10 mouse cellular contexts compared by ENCODE assay signal in the genomic region with DNA sequence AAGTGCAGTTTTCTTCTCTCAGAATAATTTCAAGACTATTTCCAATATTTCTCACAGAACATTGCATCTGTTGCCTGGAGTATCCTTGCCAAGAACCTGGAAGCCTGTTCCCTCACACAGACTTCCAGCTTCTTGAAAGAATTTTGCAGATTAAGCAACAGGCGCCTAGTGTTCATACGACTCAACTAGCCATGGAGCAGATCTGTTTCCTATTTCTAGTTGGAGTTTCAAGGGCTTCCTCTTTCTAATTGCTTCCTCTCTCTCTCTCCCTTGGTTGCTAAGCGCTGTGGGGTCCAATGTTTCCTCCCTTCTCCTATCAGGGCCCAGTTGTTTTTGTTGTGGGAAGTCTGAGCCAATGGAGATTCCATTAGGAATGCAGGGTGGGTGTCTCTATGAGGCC. TPM values are rescaled to one million over a fixed set of nuclear protein-coding genes. Genes with fewer than 3 reads are reported as not detected.
DNase-seq lines count a peak whose midpoint lies in the region; ATAC-seq and TF ChIP-seq lines count a peak whose summit lies in the region.
"Had no signal": no experiment of that assay in that cellular context is flagged by ENCODE, and none has a peak within 500 bp of the region (broad histone marks: within the 10 kb centered on the region; RNA-seq: fewer than 3 reads in every experiment).

No protein-coding gene starts in this region.

- H3K36me3 ChIP-seq in MEL (ENCODE audit: control insufficient read depth in 1 of 2, insufficient read depth in 2 of 2, low read length in 2 of 2): no peaks in the 10 kb centered on the region
- no peaks in the 10 kb centered on the region for H3K36me3 ChIP-seq in heart, embryonic 16.5 days (ENCODE audit: control insufficient read depth, insufficient read depth)

- TF ChIP-seq CTCF in MEL (IDR thresholded peaks at IDR 0.05 in 2 of 3, conservative IDR thresholded peaks at IDR 0.05 in 1 of 3; ENCODE audit: control insufficient read depth in 1 of 3, insufficient read depth in 1 of 3, low read depth in 2 of 3, low read length in 3 of 3, poor library complexity in 1 of 3, severe bottlenecking in 1 of 3): no peak

- no peak for TF ChIP-seq EP300 in MEL (IDR thresholded peaks at IDR 0.05; ENCODE audit: low read depth in 1 of 2, low read length in 2 of 2)

- no peak overlapping the region for H3K4me3 ChIP-seq in MEL (ENCODE audit: control insufficient read depth in 1 of 2, insufficient read depth in 1 of 2, low read depth in 2 of 2, low read length in 2 of 2)
- H3K4me3 ChIP-seq in heart, embryonic 16.5 days (ENCODE audit: low read length): no peak overlapping the region

- no peak for TF ChIP-seq POLR2A in MEL (IDR thresholded peaks at IDR 0.05; ENCODE audit: control insufficient read depth in 1 of 2, insufficient read depth in 1 of 2, low read depth in 1 of 2, low read length in 2 of 2, poor library complexity in 1 of 2)

- no peak overlapping the region for H3K9ac ChIP-seq in MEL (ENCODE audit: control insufficient read depth, low read depth, low read length, poor library complexity, severe bottlenecking)
- H3K9ac ChIP-seq in heart, embryonic 16.5 days (ENCODE audit: low read length): no peak overlapping the region
- H3K9ac ChIP-seq: liver, embryonic 14.5 days had no signal

- 38% methylated on average over 3 of the region's 3 CpGs for WGBS in heart, embryonic 16.5 days

- H3K4me2 ChIP-seq in heart, embryonic 16.5 days (ENCODE audit: low read depth, low read length): no peak overlapping the region

- peak; percentile 28; the same call in 1 of the 2 replicates for ATAC-seq in heart, embryonic 16.5 days (replicated peaks; ENCODE audit: extremely low read depth, insufficient read depth, low FRiP score)
- no peak for ATAC-seq in megakaryocyte-erythroid progenitor cell, adult 5-6 weeks (replicated peaks; ENCODE audit: low FRiP score, low TSS enrichment, poor library complexity, severe bottlenecking)
- ATAC-seq: hindbrain, embryonic 16.5 days had no signal

- no peak overlapping the region for H3K27ac ChIP-seq in MEL (ENCODE audit: control insufficient read depth, low read depth, low read length)
- 0 out of 2 replicates have a peak overlapping the region, but pooled peaks have one; percentile 4 for H3K27ac ChIP-seq in heart, embryonic 16.5 days (ENCODE audit: low read length)
- H3K27ac ChIP-seq: liver, embryonic 14.5 days had no signal

- no peaks in the 10 kb centered on the region for H3K9me3 ChIP-seq in MEL (replicated peaks; ENCODE audit: insufficient read depth, low read length)
- no peaks in the 10 kb centered on the region for H3K9me3 ChIP-seq in heart, embryonic 16.5 days (replicated peaks; ENCODE audit: control insufficient read depth, low read length)

- no peaks in the 10 kb centered on the region for H3K4me1 ChIP-seq in MEL (ENCODE audit: control insufficient read depth in 1 of 2, insufficient read depth in 2 of 2, low read length in 2 of 2)
- 0 out of 2 replicates have a peak, but pooled peaks cover 3% of the 10 kb centered on the region for H3K4me1 ChIP-seq in heart, embryonic 16.5 days (ENCODE audit: control insufficient read depth, insufficient read depth, low read length)

- DNase-seq in kidney, postnatal 10 days: peak; percentile 24
- no peak for DNase-seq in kidney, adult 11 months
- peak; percentile 9 for DNase-seq in 416B (ENCODE audit: low read depth)
- DNase-seq in MEL (ENCODE audit: low read depth, low spot score): peak; percentile 6
- DNase-seq in testis, postnatal 14 days (ENCODE audit: low spot score): no peak
- DNase-seq: spleen, adult 18-20 months had no signal

- no peak for TF ChIP-seq RAD21 in MEL (IDR thresholded peaks at IDR 0.05; ENCODE audit: low read depth, low read length)

- no peaks in the 10 kb centered on the region for H3K79me2 ChIP-seq in MEL (ENCODE audit: control insufficient read depth, insufficient read depth, low read length, poor library complexity)

- H3K27me3 ChIP-seq in MEL (ENCODE audit: control insufficient read depth in 1 of 2, insufficient read depth in 2 of 2, low read length in 2 of 2): no peaks in the 10 kb centered on the region; a peak in 1 of 4 replicates
- H3K27me3 ChIP-seq in heart, embryonic 16.5 days (ENCODE audit: control insufficient read depth, insufficient read depth, low read length): no peaks in the 10 kb centered on the region; the same call in 1 of the 2 replicates

TF ChIP-seq in MEL, 35 proteins besides CTCF, POLR2A, EP300 and RAD21:
- TF ChIP-seq MYC (IDR thresholded peaks at IDR 0.05; ENCODE audit: low read depth, low read length): no peak
- TF ChIP-seq KAT2A (conservative IDR thresholded peaks at IDR 0.05; ENCODE audit: low read depth, low read length): no peak
- TF ChIP-seq JUND (IDR thresholded peaks at IDR 0.05; ENCODE audit: low read depth, low read length): no peak
- TF ChIP-seq E2F4 (IDR thresholded peaks at IDR 0.05; ENCODE audit: borderline replicate concordance, low read depth, low read length): no peak
- no peak for TF ChIP-seq USF2 (IDR thresholded peaks at IDR 0.05; ENCODE audit: borderline replicate concordance in 1 of 2, insufficient read depth in 1 of 2, low read depth in 1 of 2, low read length in 2 of 2)
- no peak for TF ChIP-seq ETS1 (IDR thresholded peaks at IDR 0.05; ENCODE audit: low read depth, low read length)
- no peak for TF ChIP-seq UBTF (IDR thresholded peaks at IDR 0.05; ENCODE audit: borderline replicate concordance, insufficient read depth, low read depth, low read length)
- TF ChIP-seq CHD2 (IDR thresholded peaks at IDR 0.05; ENCODE audit: low read length): no peak
- no peak for TF ChIP-seq POLR2AphosphoS2 (IDR thresholded peaks at IDR 0.05; ENCODE audit: low read length)
- TF ChIP-seq POLR2AphosphoS5 (IDR thresholded peaks at IDR 0.05; ENCODE audit: borderline replicate concordance, low read depth, low read length): no peak
- no peak for TF ChIP-seq MEF2A (IDR thresholded peaks at IDR 0.05; ENCODE audit: extremely low read depth, insufficient replicate concordance, low read depth, low read length, poor library complexity, severe bottlenecking)

RNA-seq across cellular contexts. Expression of gene Itga8, which starts 7.7 kb away (rescaled TPM):
- total RNA-seq in MEL (2012; rRNA removed): not detected in 2 replicates
- polyA plus RNA-seq in MEL (2012; ENCODE audit: insufficient read depth in 1 of 2, insufficient read length in 2 of 2, low read depth in 1 of 2, low replicate concordance in 2 of 2, missing spikeins in 1 of 2): not detected
- polyA plus RNA-seq in heart, embryonic 16.5 days (2015; fragmentation: Nextera tagmentation; extraction: Ambion mirVana): 8.9 and 12.4 TPM in 2 replicates
- total RNA-seq in megakaryocyte-erythroid progenitor cell, adult 5-6 weeks (2014; fragmentation: Nextera tagmentation): not detected in 2 replicates
- total RNA-seq in megakaryocyte-erythroid progenitor cell, adult 5-6 weeks (2017): 0.76 TPM in 1 of 2 replicates, not detected in the other

Comparison
In these comparisons a context has a peak if more than half of its experiments do, and no peak if none do; other contexts are left out.
1. DNase-seq: peak in kidney, postnatal 10 days (single experiment), 416B (single experiment) and MEL (single experiment); none in kidney, adult 11 months (single experiment) and testis, postnatal 14 days (single experiment).